Mouse (Mus musculus) G1E (cell line): ENCODE data around the gene Fbxo28.

Experiments
- CTCF ChIP-seq: IDR thresholded peaks from 2 replicates; pipeline ENCODE4 v1.5.1; 2012; ENCODE audit warnings: low read depth, low read length, inconsistent platforms, mixed read lengths
- POLR2AphosphoS5 ChIP-seq: IDR thresholded peaks from 2 replicates; pipeline ENCODE4 v1.6.1; 2012; ENCODE audit warnings: low read depth, low read length, inconsistent platforms; ENCODE audit not compliant: insufficient replicate concordance
- TAL1 ChIP-seq: conservative IDR thresholded peaks from 2 replicates; pipeline ENCODE4 v1.6.1; 2012; ENCODE audit warnings: low read depth, low read length, inconsistent platforms, mixed read lengths

DNA sequence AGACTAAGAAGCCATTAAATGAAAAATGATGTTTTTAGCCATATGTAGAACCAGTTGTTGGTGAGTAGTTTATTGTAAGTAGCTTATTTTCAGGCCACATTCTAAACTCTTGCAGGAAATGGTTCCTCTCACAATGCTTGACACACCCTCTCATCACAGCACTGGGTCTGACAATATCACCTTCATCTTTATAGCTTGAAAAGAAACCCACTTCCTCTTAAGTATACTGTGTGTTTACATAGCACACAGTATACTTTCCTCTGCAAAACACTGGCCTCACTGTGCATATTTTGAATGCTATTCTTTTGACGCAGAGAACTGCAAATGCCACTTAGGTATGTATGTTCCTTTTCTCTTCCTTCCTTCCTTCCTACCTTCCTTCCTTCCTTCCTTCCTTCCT, 16.7 kb upstream of the Fbxo28 start:
- no peak for TF ChIP-seq CTCF
- no peak for TF ChIP-seq TAL1
- TF ChIP-seq POLR2AphosphoS5: no peak
